Mouse (Mus musculus): ENCODE measurements around the gene Ubl4a. TPM values are rescaled to one million over a fixed set of nuclear protein-coding genes. Genes with fewer than 3 reads are reported as not detected.

Ubl4a gene
- polyA plus RNA-seq, 1 experiment from 2014 or later: 66.7 TPM

GRCm38 (mm10) chrX:74353467-74353770, 19.6 kb downstream of the Ubl4a start, which contains the start of gene Lage3:
Gene Lage3 (minus strand): TSS chrX:74353618.
- H3K4me3 ChIP-seq (replicated peaks): peak within 1 kb of the TSS; percentile 47
- no peaks in the 10 kb centered on the region for H3K27me3 ChIP-seq
- H3K36me3 ChIP-seq: no peaks in the 10 kb centered on the region
- 23% methylated on average over 11 of the region's 22 CpGs for WGBS
- peak within 1 kb of the TSS; percentile 76 for H3K27ac ChIP-seq
- ATAC-seq: peak; percentile 94
- H3K4me2 ChIP-seq (replicated peaks): peak within 1 kb of the TSS; percentile 63
- H3K9me3 ChIP-seq: no peaks in the 10 kb centered on the region
- peaks cover 7% of the 10 kb centered on the region; the same call in 1 of the 2 replicates for H3K4me1 ChIP-seq (replicated peaks)
- peak within 1 kb of the TSS; percentile 64 for H3K9ac ChIP-seq (replicated peaks)

DNA sequence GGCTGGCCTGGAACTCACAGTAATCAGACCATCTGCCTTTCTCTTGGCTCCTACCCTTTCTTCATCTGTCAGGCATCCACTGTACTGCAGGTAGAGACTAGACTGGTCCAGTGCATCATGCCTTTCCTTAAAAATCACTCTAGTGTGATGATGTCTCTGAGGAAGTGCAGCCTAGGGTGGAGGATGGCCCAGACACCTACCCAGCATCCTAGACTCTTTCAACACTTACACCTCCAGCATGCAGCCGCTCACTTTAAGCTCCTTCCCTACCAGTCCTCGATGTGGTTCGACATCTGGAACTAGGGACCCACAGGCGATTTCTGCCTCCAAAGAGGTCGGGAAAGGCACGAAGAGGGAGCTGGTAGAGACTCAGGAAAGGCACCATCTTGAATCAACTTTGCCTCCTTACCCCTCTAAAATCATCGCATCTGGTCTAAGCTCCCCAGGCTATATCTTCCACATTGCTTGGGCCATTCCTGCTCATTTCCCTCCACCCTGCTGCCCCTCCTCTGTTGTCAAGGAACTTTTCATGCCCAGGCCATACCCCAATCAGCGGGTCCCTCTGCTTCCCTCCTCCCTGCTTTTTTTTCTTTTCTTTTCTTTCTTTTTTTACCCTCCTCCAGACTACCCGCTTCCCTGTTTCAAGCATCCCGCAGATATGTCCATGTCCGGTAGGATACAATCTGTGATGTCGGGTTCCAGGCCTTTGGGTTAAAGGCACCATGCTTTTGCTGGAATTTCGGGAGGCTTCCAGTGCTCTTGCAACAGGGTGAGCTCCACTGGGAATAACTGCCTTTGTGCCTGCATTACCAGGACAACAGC, 20.2 kb downstream of the Ubl4a start:
- 36% methylated on average over 13 of the region's 13 CpGs for WGBS
- Histone ChIP-seq H3K9me3 (no peaks in the 10 kb centered on the region), H3K4me3 (replicated peaks) (peak overlapping the region; percentile 47), H3K27me3 (no peaks in the 10 kb centered on the region), H3K4me1 (replicated peaks) (peaks cover 7% of the 10 kb centered on the region; the same call in 1 of the 2 replicates), H3K9ac (replicated peaks) (peak overlapping the region; percentile 64), H3K4me2 (replicated peaks) (peak overlapping the region; percentile 63), H3K27ac (peak overlapping the region; percentile 76), H3K36me3 (no peaks in the 10 kb centered on the region)
- peak; percentile 78 for ATAC-seq

- H3K9me3 ChIP-seq: no peaks in the 10 kb centered on the region
- H3K36me3 ChIP-seq: peaks cover 29% of the 10 kb centered on the region
- peak overlapping the region; percentile 86 for H3K27ac ChIP-seq
- peak overlapping the region; percentile 76 for H3K4me2 ChIP-seq (replicated peaks)
- H3K4me1 ChIP-seq (replicated peaks): peaks cover 46% of the 10 kb centered on the region
- H3K9ac ChIP-seq (replicated peaks): peak overlapping the region; percentile 78
- WGBS: 31% methylated on average over 2 of the region's 2 CpGs
- no peaks in the 10 kb centered on the region for H3K27me3 ChIP-seq
- peak overlapping the region; percentile 61 for H3K4me3 ChIP-seq (replicated peaks)
- no peak for ATAC-seq
Measured at GRCm38 (mm10) chrX:74330166-74330930, 42.7 kb downstream of the Ubl4a start.

- Histone ChIP-seq H3K4me1 (replicated peaks) (peaks cover 45% of the 10 kb centered on the region), H3K27me3 (no peaks in the 10 kb centered on the region), H3K4me2 (replicated peaks) (peak overlapping the region; percentile 76), H3K4me3 (replicated peaks) (peak overlapping the region; percentile 61), H3K9me3 (no peaks in the 10 kb centered on the region), H3K36me3 (peaks cover 23% of the 10 kb centered on the region), H3K27ac (peak overlapping the region; percentile 86), H3K9ac (replicated peaks) (peak overlapping the region; percentile 78)
- WGBS: 25% methylated on average over 10 of the region's 10 CpGs
- peak; percentile 76 for ATAC-seq
Measured at GRCm38 (mm10) chrX:74329215-74329671, 43.8 kb downstream of the Ubl4a start.

DNA sequence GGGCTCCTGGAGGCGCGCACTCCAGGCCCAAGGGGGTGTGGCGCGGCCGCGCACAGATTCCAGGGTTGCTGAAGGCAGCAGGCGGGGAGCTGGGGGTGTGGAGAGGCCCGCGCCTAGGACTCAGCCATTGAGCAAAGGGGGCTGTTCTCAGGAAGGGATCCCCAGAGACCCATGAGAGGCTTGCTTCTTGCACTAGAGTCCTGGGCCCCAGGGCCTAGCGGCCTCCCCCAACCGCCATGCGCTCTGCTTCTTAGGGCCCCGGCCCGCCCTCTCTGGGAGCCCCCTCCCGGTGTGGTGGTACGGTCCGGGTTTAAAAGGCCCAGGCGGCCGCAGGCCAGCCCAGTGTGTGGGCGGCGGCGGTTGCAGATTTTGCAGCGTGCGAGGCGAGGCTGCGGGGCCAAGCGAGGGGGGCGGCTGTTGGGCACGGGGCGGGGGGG, 44.3 kb downstream of the Ubl4a start, which contains the start of gene Plxna3:
Gene Plxna3, plus strand, starts transcription at position 342 of the 437 bp plus-strand sequence.
- 24% methylated on average over 30 of the region's 30 CpGs for WGBS
- Histone ChIP-seq H3K27me3 (no peaks in the 10 kb centered on the region), H3K4me2 (replicated peaks) (peak within 1 kb of the TSS; percentile 76), H3K27ac (peak within 1 kb of the TSS; percentile 86), H3K9me3 (no peaks in the 10 kb centered on the region), H3K4me3 (replicated peaks) (peak within 1 kb of the TSS; percentile 61), H3K4me1 (replicated peaks) (peaks cover 40% of the 10 kb centered on the region), H3K9ac (replicated peaks) (peak within 1 kb of the TSS; percentile 78), H3K36me3 (peaks cover 18% of the 10 kb centered on the region)
- ATAC-seq: peak; percentile 96

Small RNA genes lying within 50 kb of the gene (microRNA-seq; reads per million reads assigned to microRNA genes)
- not detected for gene Mir7092

Other genes with a start within 250 kb of the Ubl4a start
- gene Opn1mw, start 245.8 kb downstream of the Ubl4a start, polyA plus RNA-seq (2015; fragmentation: Nextera tagmentation; extraction: Ambion mirVana): not detected in 2 replicates
- 17.0 and 18.9 TPM in 2 replicates for gene Mecp2, start 237.9 kb downstream of the Ubl4a start, polyA plus RNA-seq (2015; fragmentation: Nextera tagmentation; extraction: Ambion mirVana)
- not detected in 2 replicates for gene Tex28, start 205.4 kb downstream of the Ubl4a start, polyA plus RNA-seq (2015; fragmentation: Nextera tagmentation; extraction: Ambion mirVana)
- 0.08 and 0.13 TPM in 2 replicates for gene Tktl1, start 196.0 kb downstream of the Ubl4a start, polyA plus RNA-seq (2015; fragmentation: Nextera tagmentation; extraction: Ambion mirVana)
- gene Flna, start 123.4 kb downstream of the Ubl4a start, polyA plus RNA-seq (2015; fragmentation: Nextera tagmentation; extraction: Ambion mirVana): 102 and 109 TPM in 2 replicates
- gene Emd, start 118.5 kb downstream of the Ubl4a start, polyA plus RNA-seq (2015; fragmentation: Nextera tagmentation; extraction: Ambion mirVana): 19.2 and 20.4 TPM in 2 replicates
- gene Rpl10, start 102.4 kb downstream of the Ubl4a start, polyA plus RNA-seq (2015; fragmentation: Nextera tagmentation; extraction: Ambion mirVana): 542 and 551 TPM in 2 replicates
- gene Taz, start 91.3 kb downstream of the Ubl4a start, polyA plus RNA-seq (2015; fragmentation: Nextera tagmentation; extraction: Ambion mirVana): 95.3 and 97.2 TPM in 2 replicates
- 2.8 and 3.0 TPM in 2 replicates for gene Dnase1l1, start 90.9 kb downstream of the Ubl4a start, polyA plus RNA-seq (2015; fragmentation: Nextera tagmentation; extraction: Ambion mirVana)
- 193 and 197 TPM in 2 replicates for gene Atp6ap1, start 76.1 kb downstream of the Ubl4a start, polyA plus RNA-seq (2015; fragmentation: Nextera tagmentation; extraction: Ambion mirVana)
- 1,006 and 1,051 TPM in 2 replicates for gene Gdi1, start 68.2 kb downstream of the Ubl4a start, polyA plus RNA-seq (2015; fragmentation: Nextera tagmentation; extraction: Ambion mirVana)
- gene Fam50a, start 60.2 kb downstream of the Ubl4a start, polyA plus RNA-seq (2015; fragmentation: Nextera tagmentation; extraction: Ambion mirVana): 59.5 and 62.5 TPM in 2 replicates
- 58.2 and 62.0 TPM in 2 replicates for gene Plxna3, start 44.2 kb downstream of the Ubl4a start, polyA plus RNA-seq (2015; fragmentation: Nextera tagmentation; extraction: Ambion mirVana)
- gene Lage3, start 19.6 kb downstream of the Ubl4a start, polyA plus RNA-seq (2015; fragmentation: Nextera tagmentation; extraction: Ambion mirVana): 82.8 and 85.4 TPM in 2 replicates
- 7.0 and 8.5 TPM in 2 replicates for gene Slc10a3, start 131 bp upstream of the Ubl4a start, polyA plus RNA-seq (2015; fragmentation: Nextera tagmentation; extraction: Ambion mirVana)
- gene Fam3a, start 20.1 kb upstream of the Ubl4a start, polyA plus RNA-seq (2015; fragmentation: Nextera tagmentation; extraction: Ambion mirVana): 33.7 and 37.7 TPM in 2 replicates
- gene Ikbkg, start 20.1 kb upstream of the Ubl4a start, polyA plus RNA-seq (2015; fragmentation: Nextera tagmentation; extraction: Ambion mirVana): 17.8 and 19.2 TPM in 2 replicates
- 58.6 and 64.0 TPM in 2 replicates for gene G6pdx, start 56.0 kb upstream of the Ubl4a start, polyA plus RNA-seq (2015; fragmentation: Nextera tagmentation; extraction: Ambion mirVana)
- gene Gm6880, start 108.2 kb upstream of the Ubl4a start, polyA plus RNA-seq (2015; fragmentation: Nextera tagmentation; extraction: Ambion mirVana): 0.46 TPM in 1 of 2 replicates, not detected in the other
- not detected in 2 replicates for gene Olfr1326-ps1, start 201.7 kb upstream of the Ubl4a start, polyA plus RNA-seq (2015; fragmentation: Nextera tagmentation; extraction: Ambion mirVana)
- gene Olfr1325, start 219.5 kb upstream of the Ubl4a start, polyA plus RNA-seq (2015; fragmentation: Nextera tagmentation; extraction: Ambion mirVana): not detected in 2 replicates